Mouse (Mus musculus): ENCODE results near the gene Gpr160. TPM values are rescaled to one million over a fixed set of nuclear protein-coding genes. Genes with fewer than 3 reads are reported as not detected.

The Gpr160 gene
- polyA plus RNA-seq, 1 experiment from 2014 or later, result 10.1 TPM

Other genes starting within 250 kb of the Gpr160 start
- gene Lrriq4, start 211.4 kb upstream of the Gpr160 start, polyA plus RNA-seq (2014; fragmentation: Nextera tagmentation; extraction: Ambion mirVana), result not detected in 2 replicates
- gene Lrrc34, start 208.1 kb upstream of the Gpr160 start, polyA plus RNA-seq (2014; fragmentation: Nextera tagmentation; extraction: Ambion mirVana), result 1.9 and 2.5 TPM in 2 replicates
- gene Lrrc31, start 156.1 kb upstream of the Gpr160 start, polyA plus RNA-seq (2014; fragmentation: Nextera tagmentation; extraction: Ambion mirVana), result 0.24 TPM in 1 of 2 replicates, not detected in the other
- gene Samd7, start 109.7 kb upstream of the Gpr160 start, polyA plus RNA-seq (2014; fragmentation: Nextera tagmentation; extraction: Ambion mirVana), result not detected in 2 replicates
- gene Sec62, start 63.1 kb upstream of the Gpr160 start, polyA plus RNA-seq (2014; fragmentation: Nextera tagmentation; extraction: Ambion mirVana), result 98.0 and 108 TPM in 2 replicates
- gene Phc3, start 113.5 kb downstream of the Gpr160 start, polyA plus RNA-seq (2014; fragmentation: Nextera tagmentation; extraction: Ambion mirVana), result 5.5 and 8.7 TPM in 2 replicates
- 19.4 and 48.4 TPM in 2 replicates for gene Prkci, start 139.8 kb downstream of the Gpr160 start, polyA plus RNA-seq (2014; fragmentation: Nextera tagmentation; extraction: Ambion mirVana)
- gene Skil, start 239.1 kb downstream of the Gpr160 start, polyA plus RNA-seq (2014; fragmentation: Nextera tagmentation; extraction: Ambion mirVana), result 20.0 and 26.8 TPM in 2 replicates

All from kidney, embryonic 14.5 days (tissue).